Mouse (Mus musculus): ENCODE data around the gene Srrm3. TPM values are rescaled to one million over a fixed set of nuclear protein-coding genes. Genes with fewer than 3 reads are reported as not detected.

The Srrm3 gene
- 0.22 TPM in 1 of 2 replicates, not detected in the other for polyA plus RNA-seq (2016; fragmentation: Nextera tagmentation; extraction: Ambion mirVana)

DNA sequence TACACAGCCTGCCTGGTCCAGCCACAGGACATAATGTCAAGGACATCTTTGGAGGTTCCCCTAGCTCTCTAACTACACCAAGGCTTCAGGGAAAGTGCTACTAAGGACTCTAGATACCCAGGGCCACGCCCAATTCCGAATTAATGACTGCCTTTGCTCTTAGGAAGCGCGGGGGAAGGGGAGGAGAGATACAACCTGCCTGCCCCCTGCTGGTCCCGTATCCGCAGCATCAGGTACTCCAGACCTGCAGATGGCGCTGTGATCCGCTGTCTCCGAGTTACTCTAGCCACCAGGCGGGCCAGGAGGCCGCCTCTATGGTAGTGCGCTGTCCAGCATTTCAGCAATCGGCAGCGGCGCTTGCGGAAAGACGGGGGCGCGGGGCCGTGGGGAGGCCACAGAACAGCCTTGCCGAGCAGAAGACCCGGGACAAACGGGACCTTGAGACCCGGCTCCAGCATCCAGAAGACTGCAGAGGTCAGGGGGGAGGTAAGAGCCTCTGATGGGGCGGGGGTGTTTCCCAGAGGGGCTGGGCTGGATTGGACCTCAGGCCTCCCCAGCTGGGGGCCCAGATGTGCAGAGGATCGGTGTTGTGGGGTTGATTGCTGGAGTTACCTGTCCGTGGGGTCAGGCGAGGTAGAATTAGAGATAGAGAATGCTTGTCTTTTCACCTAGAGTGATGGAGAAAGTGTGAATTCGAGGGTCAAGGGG, at the start of gene Srrm3:
Gene Srrm3, plus strand, starts transcription at position 336 of the 708 bp plus-strand sequence.
- WGBS: 3% methylated on average over 29 of the region's 29 CpGs
- H3K27ac ChIP-seq (ENCODE audit: poor library complexity, severe bottlenecking): no peak within 1 kb of the TSS
- H3K4me2 ChIP-seq: peak within 1 kb of the TSS; percentile 11
- H3K4me3 ChIP-seq: no peak within 1 kb of the TSS
- no peak within 1 kb of the TSS for H3K9ac ChIP-seq
- 0 out of 2 replicates have a peak, but pooled peaks cover 4% of the 10 kb centered on the region for H3K9me3 ChIP-seq (replicated peaks)
- ATAC-seq (ENCODE audit: insufficient number of reproducible peaks, low FRiP score): peak; percentile 72
- H3K4me1 ChIP-seq (replicated peaks): no peaks in the 10 kb centered on the region; the same call in 1 of the 2 replicates
- H3K36me3 ChIP-seq: no peaks in the 10 kb centered on the region
- H3K27me3 ChIP-seq (replicated peaks): peaks cover 10% of the 10 kb centered on the region; the same call in 1 of the 2 replicates

DNA sequence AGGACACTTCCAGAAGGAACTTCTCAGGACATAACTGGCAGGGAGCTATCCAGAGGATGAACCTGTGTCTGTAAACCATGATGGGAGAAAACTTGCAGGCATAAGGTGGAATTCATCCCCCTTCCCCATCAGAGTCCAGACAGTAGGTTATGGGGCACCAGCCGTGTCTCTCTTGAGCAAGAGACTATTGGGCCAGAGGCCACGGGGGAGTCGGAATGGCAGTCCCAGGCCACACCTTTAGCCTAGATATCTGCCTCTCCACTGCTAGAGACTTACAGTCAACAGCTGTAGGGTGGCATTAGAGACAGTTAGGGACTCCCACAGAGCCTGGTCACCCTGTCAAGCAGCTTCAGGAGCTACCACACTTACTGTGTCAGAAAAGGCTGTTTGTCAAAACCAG, 44.8 kb upstream of the Srrm3 start:
- H3K27ac ChIP-seq (ENCODE audit: poor library complexity, severe bottlenecking): no peak overlapping the region
- no peak for ATAC-seq (ENCODE audit: insufficient number of reproducible peaks, low FRiP score)
- H3K27me3 ChIP-seq (replicated peaks): peaks cover 15% of the 10 kb centered on the region
- no peaks in the 10 kb centered on the region for H3K9me3 ChIP-seq (replicated peaks)
- 61% methylated on average over 3 of the region's 3 CpGs for WGBS
- H3K4me1 ChIP-seq (replicated peaks): no peaks in the 10 kb centered on the region
- no peak overlapping the region for H3K4me3 ChIP-seq
- H3K36me3 ChIP-seq: no peaks in the 10 kb centered on the region
- H3K9ac ChIP-seq: no peak overlapping the region
- H3K4me2 ChIP-seq: no peak overlapping the region

DNA sequence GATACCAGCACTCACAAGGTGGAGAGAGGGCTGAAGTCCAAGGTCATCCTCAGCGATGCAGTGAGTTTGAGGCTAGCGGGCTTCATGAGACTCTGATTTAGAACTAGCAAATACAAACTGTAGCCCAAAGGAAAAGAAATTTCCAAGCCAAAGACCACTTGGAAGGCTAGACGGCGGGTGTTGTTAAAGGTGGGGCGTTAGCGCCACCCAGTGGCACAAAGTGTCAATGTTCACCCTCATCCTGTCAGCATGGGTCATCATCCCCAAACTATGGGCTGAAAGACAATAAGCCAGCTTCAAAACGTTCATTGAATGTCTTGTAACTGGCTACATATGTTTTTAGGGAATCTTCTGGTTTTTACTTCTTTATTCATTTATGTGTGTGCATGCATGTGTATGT, 43.2 kb upstream of the Srrm3 start:
- H3K36me3 ChIP-seq: no peaks in the 10 kb centered on the region
- WGBS: 2% methylated on average over 7 of the region's 7 CpGs
- H3K9ac ChIP-seq: no peak overlapping the region
- H3K27ac ChIP-seq (ENCODE audit: poor library complexity, severe bottlenecking): no peak overlapping the region
- no peak for ATAC-seq (ENCODE audit: insufficient number of reproducible peaks, low FRiP score)
- no peak overlapping the region for H3K4me2 ChIP-seq
- no peak overlapping the region for H3K4me3 ChIP-seq
- no peaks in the 10 kb centered on the region for H3K9me3 ChIP-seq (replicated peaks)
- H3K27me3 ChIP-seq (replicated peaks): peaks cover 21% of the 10 kb centered on the region
- H3K4me1 ChIP-seq (replicated peaks): no peaks in the 10 kb centered on the region

DNA sequence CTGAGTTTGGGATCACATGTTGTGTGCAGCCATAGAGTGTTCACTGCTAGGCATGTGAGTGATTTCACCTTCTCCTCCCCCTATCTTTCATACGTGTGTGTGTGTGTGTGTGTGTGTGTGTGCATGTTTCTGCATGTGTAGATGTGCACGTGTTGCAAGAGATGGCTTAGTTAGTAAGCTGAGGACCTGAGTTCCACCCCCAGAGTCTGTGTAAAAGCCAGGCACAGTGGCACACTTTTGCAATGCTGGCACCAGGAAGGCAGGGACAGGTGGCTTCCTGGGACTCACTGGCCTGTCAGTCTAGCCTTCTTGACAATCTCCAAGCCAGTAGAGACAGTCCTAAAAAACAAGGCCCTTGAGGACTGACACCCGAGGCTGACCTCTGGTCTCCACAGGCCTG, 41.7 kb upstream of the Srrm3 start:
- Histone ChIP-seq H3K36me3 (no peaks in the 10 kb centered on the region), H3K27me3 (replicated peaks) (peaks cover 25% of the 10 kb centered on the region), H3K9ac (no peak overlapping the region), H3K4me1 (replicated peaks) (no peaks in the 10 kb centered on the region), H3K4me2 (no peak overlapping the region), H3K4me3 (no peak overlapping the region), H3K9me3 (replicated peaks) (no peaks in the 10 kb centered on the region), H3K27ac (ENCODE audit: poor library complexity, severe bottlenecking) (no peak overlapping the region)
- WGBS: 51% methylated on average over 3 of the region's 3 CpGs
- no peak for ATAC-seq (ENCODE audit: insufficient number of reproducible peaks, low FRiP score)

DNA sequence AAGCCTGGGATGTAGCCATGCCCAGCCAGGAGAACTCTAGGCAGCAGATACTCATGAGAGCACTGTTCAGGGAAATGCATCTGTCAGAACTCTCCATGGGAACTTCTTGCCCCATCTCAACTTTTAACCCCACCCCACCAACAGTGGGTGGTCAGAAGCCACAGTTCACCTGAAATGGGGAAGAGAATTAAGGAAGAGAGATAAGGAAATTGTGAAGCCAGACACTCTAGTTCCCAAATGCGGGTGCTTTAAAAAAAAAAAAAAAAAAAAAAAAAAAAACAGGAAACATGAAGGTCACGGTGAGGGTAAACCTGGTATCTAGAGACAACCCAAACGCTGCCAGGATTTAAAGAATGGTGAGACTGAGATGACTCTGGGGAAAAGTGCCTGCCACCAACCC, 34.2 kb upstream of the Srrm3 start:
- no peaks in the 10 kb centered on the region for H3K9me3 ChIP-seq (replicated peaks)
- H3K4me3 ChIP-seq: no peak overlapping the region
- no peak overlapping the region for H3K4me2 ChIP-seq
- no peaks in the 10 kb centered on the region for H3K36me3 ChIP-seq
- WGBS: 29% methylated on average over 3 of the region's 3 CpGs
- H3K4me1 ChIP-seq (replicated peaks): 0 out of 2 replicates have a peak, but pooled peaks cover 2% of the 10 kb centered on the region
- H3K27me3 ChIP-seq (replicated peaks): peaks cover 4% of the 10 kb centered on the region; the same call in 1 of the 2 replicates
- ATAC-seq (ENCODE audit: insufficient number of reproducible peaks, low FRiP score): no peak
- no peak overlapping the region for H3K9ac ChIP-seq
- no peak overlapping the region for H3K27ac ChIP-seq (ENCODE audit: poor library complexity, severe bottlenecking)

DNA sequence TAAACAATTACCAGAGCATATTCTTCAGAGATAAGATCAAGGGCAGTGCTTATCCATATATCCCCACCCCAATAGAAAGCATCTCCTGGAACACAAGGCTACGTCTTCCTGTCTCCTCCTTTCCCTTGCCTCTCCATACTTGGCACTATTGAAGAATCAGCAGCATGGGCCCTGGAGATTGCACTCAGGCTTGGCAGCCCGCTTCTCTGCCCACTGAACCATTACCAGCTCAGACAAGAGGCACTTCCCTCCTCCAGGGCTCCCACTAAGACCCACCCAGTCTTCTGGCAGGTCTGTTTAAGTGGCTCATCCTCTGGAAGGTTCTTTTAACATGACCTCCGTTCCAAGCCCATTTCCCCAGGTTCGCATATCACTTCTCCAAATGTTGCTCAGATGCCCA, 30.1 kb upstream of the Srrm3 start:
- Histone ChIP-seq H3K9me3 (replicated peaks) (no peaks in the 10 kb centered on the region), H3K9ac (no peak overlapping the region), H3K4me1 (replicated peaks) (peaks cover 23% of the 10 kb centered on the region), H3K27me3 (replicated peaks) (no peaks in the 10 kb centered on the region), H3K36me3 (peaks cover 13% of the 10 kb centered on the region), H3K4me3 (no peak overlapping the region), H3K27ac (ENCODE audit: poor library complexity, severe bottlenecking) (no peak overlapping the region), H3K4me2 (no peak overlapping the region)
- 88% methylated on average over 4 of the region's 4 CpGs for WGBS
- ATAC-seq (ENCODE audit: insufficient number of reproducible peaks, low FRiP score): no peak

DNA sequence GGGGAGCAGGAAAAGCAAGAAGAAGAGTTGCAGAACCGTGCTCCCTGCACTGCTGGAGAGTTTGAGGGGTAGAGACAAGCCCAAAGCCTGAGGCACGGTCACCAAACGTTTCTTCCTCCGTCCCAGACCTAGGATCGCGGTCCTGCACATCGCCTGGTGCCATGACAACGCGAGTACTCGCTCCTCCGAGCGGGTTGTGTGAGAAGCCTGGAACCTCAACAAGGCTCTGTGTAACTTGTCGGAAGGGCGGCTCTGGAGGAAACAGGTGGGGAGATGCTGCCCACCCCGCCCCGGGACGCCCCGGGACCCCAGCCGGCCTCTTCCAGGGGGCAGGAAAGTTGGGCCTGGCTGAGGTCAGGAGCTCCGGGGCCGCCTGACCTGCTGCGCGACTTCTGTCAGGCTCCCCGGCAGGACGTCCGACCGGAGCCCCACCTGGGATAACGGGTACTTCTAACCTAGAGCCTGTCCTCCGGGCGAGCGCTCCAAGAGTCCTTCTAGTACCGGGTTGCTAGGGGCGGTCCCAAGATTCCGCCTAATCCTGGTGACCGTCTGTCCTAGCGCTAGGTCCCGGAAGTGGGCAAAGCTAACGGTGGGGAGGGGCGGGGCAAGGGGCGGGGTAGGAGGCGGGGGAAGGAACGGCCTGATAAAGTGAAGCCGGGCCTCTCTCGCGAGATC, 28.8 kb upstream of the Srrm3 start, which contains the start of gene Styxl1:
Gene Styxl1, minus strand, starts transcription at position 590 of the 675 bp plus-strand sequence.
- peaks cover 25% of the 10 kb centered on the region for H3K36me3 ChIP-seq
- peak within 1 kb of the TSS; percentile 97 for H3K9ac ChIP-seq
- H3K4me3 ChIP-seq: peak within 1 kb of the TSS; percentile 97
- no peaks in the 10 kb centered on the region for H3K27me3 ChIP-seq (replicated peaks)
- no peaks in the 10 kb centered on the region for H3K9me3 ChIP-seq (replicated peaks)
- H3K27ac ChIP-seq (ENCODE audit: poor library complexity, severe bottlenecking): peak within 1 kb of the TSS; percentile 99
- peak within 1 kb of the TSS; percentile 81 for H3K4me2 ChIP-seq
- under 1% methylated on average over 45 of the region's 45 CpGs for WGBS
- peak; percentile 22 for ATAC-seq (ENCODE audit: insufficient number of reproducible peaks, low FRiP score)
- peaks cover 27% of the 10 kb centered on the region for H3K4me1 ChIP-seq (replicated peaks)

DNA sequence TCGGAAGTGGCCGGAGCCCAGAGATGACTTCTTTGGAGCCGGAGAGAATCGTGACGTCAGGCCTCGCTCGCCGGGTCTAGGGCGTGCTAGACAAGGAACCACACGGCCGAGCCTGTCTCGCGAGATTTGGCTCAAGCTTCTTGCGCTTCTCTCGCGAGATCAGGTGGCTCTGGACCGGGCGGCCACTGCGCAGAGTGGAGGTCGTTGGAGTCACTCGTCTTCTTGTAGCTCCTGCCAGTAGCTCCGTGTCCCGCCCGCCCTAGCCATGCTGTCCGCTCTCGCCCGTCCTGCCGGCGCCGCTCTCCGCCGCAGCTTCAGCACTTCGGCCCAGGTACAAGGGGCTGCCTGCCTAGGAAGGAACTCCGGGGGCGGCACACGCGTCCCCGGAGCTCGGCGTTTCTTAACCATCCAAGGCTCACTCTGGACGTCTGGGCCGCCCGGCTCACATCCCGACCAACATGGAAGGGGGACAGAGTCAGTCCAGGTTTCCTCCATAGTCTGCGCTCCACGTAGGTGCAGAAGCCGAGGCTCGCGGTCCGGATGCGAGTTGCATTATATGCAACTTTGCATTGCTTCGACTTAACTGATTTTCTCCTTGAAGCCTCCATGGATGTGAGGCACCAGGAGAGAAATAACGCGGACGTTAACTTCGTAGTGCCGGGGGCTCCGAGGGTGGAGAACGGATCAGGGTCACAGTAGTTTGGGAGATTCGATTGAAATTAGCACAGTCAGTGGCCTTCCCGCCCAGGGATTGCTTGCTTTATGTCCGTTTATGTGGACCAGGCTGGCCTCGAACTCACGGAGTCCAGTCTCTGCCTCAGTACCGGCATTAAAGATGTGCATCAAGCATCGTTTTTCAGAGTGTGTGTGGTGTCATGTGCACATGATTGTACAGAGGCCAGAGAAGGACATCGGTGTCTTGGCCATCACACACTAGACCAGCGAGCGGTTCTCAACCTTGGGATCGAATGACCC, 27.9 kb upstream of the Srrm3 start, which contains the start of gene Mdh2:
Gene Mdh2, plus strand, starts transcription at position 10 of the 975 bp plus-strand sequence.
- Histone ChIP-seq H3K4me2 (peak within 1 kb of the TSS; percentile 81), H3K36me3 (peaks cover 33% of the 10 kb centered on the region), H3K27ac (ENCODE audit: poor library complexity, severe bottlenecking) (peak within 1 kb of the TSS; percentile 99), H3K27me3 (replicated peaks) (no peaks in the 10 kb centered on the region), H3K9ac (peak within 1 kb of the TSS; percentile 97), H3K4me3 (peak within 1 kb of the TSS; percentile 97), H3K9me3 (replicated peaks) (no peaks in the 10 kb centered on the region), H3K4me1 (replicated peaks) (peaks cover 27% of the 10 kb centered on the region)
- peak; percentile 98 for ATAC-seq (ENCODE audit: insufficient number of reproducible peaks, low FRiP score)
- under 1% methylated on average over 70 of the region's 70 CpGs for WGBS

DNA sequence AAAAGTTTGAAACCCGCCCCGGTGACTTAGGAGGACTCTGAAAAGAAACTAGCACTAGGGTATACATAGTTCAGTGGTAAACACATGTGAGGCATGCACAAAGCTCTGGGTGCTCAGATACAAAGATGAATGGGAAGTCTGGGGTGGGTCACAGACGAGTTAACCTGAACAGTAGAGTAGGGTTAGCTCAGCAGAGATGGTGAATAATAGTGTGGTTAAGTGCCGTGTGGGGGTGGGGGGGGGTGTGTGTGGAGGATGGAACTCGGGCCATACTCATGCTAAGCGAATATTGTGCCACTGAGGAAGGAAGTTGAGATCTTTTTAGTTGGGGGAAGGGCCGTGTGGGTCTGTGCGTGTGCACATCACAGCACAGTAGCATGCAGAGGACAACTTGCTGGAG, 26.4 kb upstream of the Srrm3 start:
- Histone ChIP-seq H3K36me3 (peaks cover 49% of the 10 kb centered on the region), H3K27me3 (replicated peaks) (no peaks in the 10 kb centered on the region), H3K4me2 (peak overlapping the region; percentile 81), H3K4me3 (peak overlapping the region; percentile 97), H3K27ac (ENCODE audit: poor library complexity, severe bottlenecking) (no peak overlapping the region), H3K9ac (peak overlapping the region; percentile 68; the same call in 1 of the 2 replicates), H3K4me1 (replicated peaks) (peaks cover 27% of the 10 kb centered on the region), H3K9me3 (replicated peaks) (no peaks in the 10 kb centered on the region)
- ATAC-seq (ENCODE audit: insufficient number of reproducible peaks, low FRiP score): no peak
- WGBS: 80% methylated on average over 8 of the region's 8 CpGs

DNA sequence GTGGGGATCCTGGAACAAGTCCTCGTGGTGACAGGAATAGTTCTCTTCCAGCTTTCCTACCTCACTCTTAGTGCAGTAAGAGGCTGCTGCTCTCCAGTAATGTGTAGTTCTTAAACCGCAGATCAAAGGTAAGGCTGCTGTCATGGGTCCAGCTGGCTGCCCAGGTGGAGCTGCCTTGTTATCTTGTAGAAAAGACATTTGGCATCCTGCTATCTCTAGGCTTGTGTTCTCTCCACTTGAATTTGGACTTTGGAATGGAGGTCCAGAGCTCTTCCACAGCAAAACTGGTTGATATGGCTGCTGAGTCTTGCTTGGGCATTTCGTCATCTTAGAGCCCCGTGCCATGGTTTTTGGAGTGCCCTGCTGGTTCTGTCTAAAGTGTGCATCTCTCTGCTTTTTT, 23.8 kb upstream of the Srrm3 start:
- no peak overlapping the region for H3K4me2 ChIP-seq
- H3K9me3 ChIP-seq (replicated peaks): no peaks in the 10 kb centered on the region
- no peaks in the 10 kb centered on the region for H3K27me3 ChIP-seq (replicated peaks)
- no peak overlapping the region for H3K9ac ChIP-seq
- H3K27ac ChIP-seq (ENCODE audit: poor library complexity, severe bottlenecking): no peak overlapping the region
- peaks cover 75% of the 10 kb centered on the region for H3K36me3 ChIP-seq
- no peak for ATAC-seq (ENCODE audit: insufficient number of reproducible peaks, low FRiP score)
- 80% methylated on average over 4 of the region's 4 CpGs for WGBS
- peaks cover 22% of the 10 kb centered on the region for H3K4me1 ChIP-seq (replicated peaks)
- H3K4me3 ChIP-seq: no peak overlapping the region

Data from heart, embryonic 12.5 days (tissue).